Mouse (Mus musculus) frontal cortex, postnatal 36 days (tissue): ENCODE measurements at regions not wholly inside any gene's neighbourhood (a gene's known extent, or its start where the extent isn't known, plus 50 kb on each side); places are given as distances from the start of the nearest gene placed in this dataset.

Experiments
- DNase-seq, 2 experiments: peaks; one replicate each; pipeline ENCODE4 v3.0.0; 2022; ENCODE audit warnings: low spot score in 2 of 2

- no peak for DNase-seq
Observed at GRCm38 (mm10) chr1:28144824-28145223, 635.2 kb downstream of the Gm597 start.

GRCm38 (mm10) chr1:28102021-28102526 lies 678.0 kb downstream of the Gm597 start:
- peak in 1 of 2 experiments; percentile 27 for DNase-seq

- no peak for DNase-seq
Observed at GRCm38 (mm10) chr1:28084456-28084855, 695.6 kb downstream of the Gm597 start.

- no peak for DNase-seq
Observed at GRCm38 (mm10) chr1:28053980-28054379, 726.1 kb downstream of the Gm597 start.

GRCm38 (mm10) chr1:28047964-28048363 lies 732.1 kb downstream of the Gm597 start:
- DNase-seq: no peak

GRCm38 (mm10) chr1:28047379-28047778 lies 732.7 kb downstream of the Gm597 start:
- DNase-seq: no peak

- DNase-seq: no peak
Observed at GRCm38 (mm10) chr1:28045695-28046094, 734.4 kb downstream of the Gm597 start.

GRCm38 (mm10) chr1:28025720-28026119 lies 754.3 kb downstream of the Gm597 start:
- DNase-seq: no peak

- no peak for DNase-seq
Observed at GRCm38 (mm10) chr1:27998434-27998833, 781.6 kb downstream of the Gm597 start.

- DNase-seq: no peak
Observed at GRCm38 (mm10) chr1:27963369-27963768, 816.7 kb downstream of the Gm597 start.
